Mouse (Mus musculus) hindbrain, embryonic 12.5 days (tissue): ENCODE measurements at regions not wholly inside any gene's neighbourhood (a gene's known extent, or its start where the extent isn't known, plus 50 kb on each side); places are given as distances from the start of the nearest gene placed in this dataset.

Source experiments
- ATAC-seq: fragments of 200-750 bp; cut with Nextera tagmentation; 2 replicates; pipeline ENCODE4 v1.8.0; 2017; ENCODE audit warnings: moderate TSS enrichment; ENCODE audit not compliant: low FRiP score
- H3K27ac ChIP-seq: fragments of 300-500 bp; sonication (generic); 2 replicates; pipeline ENCODE4 v1.5.1; 2016; ENCODE audit warnings: mild to moderate bottlenecking
- H3K27me3 ChIP-seq: fragments of 300-500 bp; sonication (generic); 2 replicates; pipeline ENCODE4 v1.6.1; 2016; ENCODE audit warnings: mild to moderate bottlenecking
- H3K36me3 ChIP-seq: fragments of 300-500 bp; sonication (generic); 2 replicates; pipeline ENCODE4 v1.6.1; 2016; ENCODE audit warnings: mild to moderate bottlenecking
- H3K4me1 ChIP-seq: fragments of 300-500 bp; sonication (generic); 2 replicates; pipeline ENCODE4 v1.6.1; 2016
- H3K4me2 ChIP-seq: fragments of 300-500 bp; sonication (generic); replicated peaks from 2 replicates; pipeline ENCODE4 v1.6.1; 2016; ENCODE audit warnings: mild to moderate bottlenecking
- H3K4me3 ChIP-seq: fragments of 300-500 bp; sonication (generic); 2 replicates; pipeline ENCODE4 v1.5.1; 2016; ENCODE audit warnings: mild to moderate bottlenecking
- H3K9ac ChIP-seq: fragments of 300-500 bp; sonication (generic); 2 replicates; pipeline ENCODE4 v1.6.1; 2016; ENCODE audit warnings: mild to moderate bottlenecking, moderate library complexity
- H3K9me3 ChIP-seq: fragments of 300-500 bp; sonication (generic); replicated peaks from 2 replicates; pipeline ENCODE4 v1.6.1; 2016; ENCODE audit warnings: mild to moderate bottlenecking
- WGBS: fragments of 180-500 bp; shearing (Covaris S2); methylation state at CpG from one replicate; pipeline ENCODE4 v1.1.7; 2016; 5-methylcytosine and 5-hydroxymethylcytosine counted together

GRCm38 (mm10) chr12:39822671-39823070 lies 215.2 kb downstream of the Arl4a start:
- no peak for ATAC-seq

GRCm38 (mm10) chr12:39801536-39801935 lies 236.3 kb downstream of the Arl4a start:
- ATAC-seq = no peak
- H3K9me3 ChIP-seq = no peaks in the 10 kb centered on the region
- H3K27ac ChIP-seq = no peak overlapping the region
- no peak overlapping the region for H3K4me3 ChIP-seq
- no peaks in the 10 kb centered on the region for H3K36me3 ChIP-seq
- H3K27me3 ChIP-seq = no peaks in the 10 kb centered on the region
- 0 out of 2 replicates have a peak, but pooled peaks cover 3% of the 10 kb centered on the region for H3K4me1 ChIP-seq
- WGBS = 57% methylated on average over 4 of the region's 4 CpGs
- no peak overlapping the region for H3K4me2 ChIP-seq
- H3K9ac ChIP-seq = no peak overlapping the region

More at GRCm38 (mm10) chr12:39822671-39823070, 215.2 kb downstream of the Arl4a start:
- Histone ChIP-seq H3K27ac (no peak overlapping the region), H3K9me3 (no peaks in the 10 kb centered on the region), H3K4me3 (no peak overlapping the region), H3K27me3 (no peaks in the 10 kb centered on the region), H3K4me2 (no peak overlapping the region), H3K4me1 (no peaks in the 10 kb centered on the region), H3K36me3 (no peaks in the 10 kb centered on the region), H3K9ac (no peak overlapping the region)
- WGBS = 72% methylated on average over 3 of the region's 3 CpGs

- Histone ChIP-seq H3K9me3 (no peaks in the 10 kb centered on the region), H3K27ac (no peak overlapping the region), H3K4me2 (no peak overlapping the region), H3K27me3 (no peaks in the 10 kb centered on the region), H3K9ac (no peak overlapping the region), H3K36me3 (no peaks in the 10 kb centered on the region), H3K4me1 (0 out of 2 replicates have a peak, but pooled peaks cover 3% of the 10 kb centered on the region), H3K4me3 (no peak overlapping the region)
- WGBS = 87% methylated on average over 2 of the region's 2 CpGs
- ATAC-seq = no peak
These were observed 240.0 kb downstream of the Arl4a start for GRCm38 (mm10) chr12:39797843-39798242.

GRCm38 (mm10) chr12:39796939-39797338 lies 240.9 kb downstream of the Arl4a start:
- Histone ChIP-seq H3K4me3 (no peak overlapping the region), H3K4me1 (0 out of 2 replicates have a peak, but pooled peaks cover 3% of the 10 kb centered on the region), H3K27me3 (no peaks in the 10 kb centered on the region), H3K4me2 (no peak overlapping the region), H3K36me3 (no peaks in the 10 kb centered on the region), H3K9ac (no peak overlapping the region), H3K27ac (no peak overlapping the region), H3K9me3 (no peaks in the 10 kb centered on the region)
- peak; percentile 50; the same call in 1 of the 2 replicates for ATAC-seq
- WGBS = 73% methylated on average over 3 of the region's 3 CpGs

GRCm38 (mm10) chr12:39785026-39785425 lies 252.8 kb downstream of the Arl4a start:
- no peak overlapping the region for H3K27ac ChIP-seq
- H3K36me3 ChIP-seq = no peaks in the 10 kb centered on the region
- no peak overlapping the region for H3K4me2 ChIP-seq
- no peaks in the 10 kb centered on the region for H3K4me1 ChIP-seq
- 92% methylated on average over 3 of the region's 3 CpGs for whole genome bisulfite sequencing
- H3K27me3 ChIP-seq = no peaks in the 10 kb centered on the region
- no peaks in the 10 kb centered on the region for H3K9me3 ChIP-seq
- no peak overlapping the region for H3K9ac ChIP-seq
- ATAC-seq = no peak
- H3K4me3 ChIP-seq = no peak overlapping the region

GRCm38 (mm10) chr12:39784532-39784931 lies 253.3 kb downstream of the Arl4a start:
- ATAC-seq = no peak
- WGBS = 82% methylated on average over 3 of the region's 3 CpGs

GRCm38 (mm10) chr12:39776173-39776572 lies 261.7 kb downstream of the Arl4a start:
- Histone ChIP-seq H3K27me3 (no peaks in the 10 kb centered on the region), H3K9ac (no peak overlapping the region), H3K4me2 (no peak overlapping the region), H3K36me3 (no peaks in the 10 kb centered on the region), H3K4me1 (no peaks in the 10 kb centered on the region), H3K4me3 (no peak overlapping the region), H3K9me3 (no peaks in the 10 kb centered on the region), H3K27ac (no peak overlapping the region)
- ATAC-seq = no peak
- WGBS = 94% methylated on average over 3 of the region's 3 CpGs

More at GRCm38 (mm10) chr12:39784532-39784931, 253.3 kb downstream of the Arl4a start:
- Histone ChIP-seq H3K9ac (no peak overlapping the region), H3K27ac (no peak overlapping the region), H3K36me3 (no peaks in the 10 kb centered on the region), H3K27me3 (no peaks in the 10 kb centered on the region), H3K4me2 (no peak overlapping the region), H3K4me1 (no peaks in the 10 kb centered on the region), H3K9me3 (no peaks in the 10 kb centered on the region), H3K4me3 (no peak overlapping the region)

- no peaks in the 10 kb centered on the region for H3K9me3 ChIP-seq
- no peaks in the 10 kb centered on the region for H3K36me3 ChIP-seq
- no peaks in the 10 kb centered on the region for H3K27me3 ChIP-seq
- ATAC-seq = no peak
- WGBS = 90% methylated on average over 11 of the region's 11 CpGs
- no peak overlapping the region for H3K4me2 ChIP-seq
- no peaks in the 10 kb centered on the region for H3K4me1 ChIP-seq
- no peak overlapping the region for H3K9ac ChIP-seq
- no peak overlapping the region for H3K4me3 ChIP-seq
- no peak overlapping the region for H3K27ac ChIP-seq
These were observed 270.8 kb downstream of the Arl4a start for GRCm38 (mm10) chr12:39766988-39767387.

GRCm38 (mm10) chr12:39763529-39763928 lies 274.3 kb downstream of the Arl4a start:
- Histone ChIP-seq H3K4me1 (no peaks in the 10 kb centered on the region), H3K4me3 (no peak overlapping the region), H3K9ac (no peak overlapping the region), H3K9me3 (no peaks in the 10 kb centered on the region), H3K36me3 (no peaks in the 10 kb centered on the region), H3K27me3 (no peaks in the 10 kb centered on the region), H3K27ac (no peak overlapping the region), H3K4me2 (no peak overlapping the region)
- ATAC-seq = no peak
- 84% methylated on average over 3 of the region's 3 CpGs for WGBS

- 69% methylated on average over 5 of the region's 5 CpGs for WGBS
These were observed 275.9 kb downstream of the Arl4a start for GRCm38 (mm10) chr12:39761946-39762345.

GRCm38 (mm10) chr12:39761326-39761725 lies 276.5 kb downstream of the Arl4a start:
- Histone ChIP-seq H3K9me3 (no peaks in the 10 kb centered on the region), H3K27ac (no peak overlapping the region), H3K4me3 (no peak overlapping the region), H3K4me1 (no peaks in the 10 kb centered on the region), H3K4me2 (no peak overlapping the region), H3K9ac (no peak overlapping the region), H3K36me3 (no peaks in the 10 kb centered on the region), H3K27me3 (no peaks in the 10 kb centered on the region)
- ATAC-seq = no peak
- WGBS = 56% methylated on average over 1 of the region's 1 CpGs

More at GRCm38 (mm10) chr12:39761946-39762345, 275.9 kb downstream of the Arl4a start:
- ATAC-seq = no peak
- no peak overlapping the region for H3K9ac ChIP-seq
- H3K36me3 ChIP-seq = no peaks in the 10 kb centered on the region
- H3K4me2 ChIP-seq = no peak overlapping the region
- H3K27ac ChIP-seq = no peak overlapping the region
- H3K4me1 ChIP-seq = no peaks in the 10 kb centered on the region
- no peaks in the 10 kb centered on the region for H3K27me3 ChIP-seq
- no peaks in the 10 kb centered on the region for H3K9me3 ChIP-seq
- H3K4me3 ChIP-seq = no peak overlapping the region

- H3K27me3 ChIP-seq = no peaks in the 10 kb centered on the region
- ATAC-seq = no peak
- H3K9ac ChIP-seq = no peak overlapping the region
- H3K4me1 ChIP-seq = no peaks in the 10 kb centered on the region
- H3K9me3 ChIP-seq = no peaks in the 10 kb centered on the region
- no peak overlapping the region for H3K4me2 ChIP-seq
- no peak overlapping the region for H3K27ac ChIP-seq
- no peak overlapping the region for H3K4me3 ChIP-seq
- no peaks in the 10 kb centered on the region for H3K36me3 ChIP-seq
These were observed 279.9 kb downstream of the Arl4a start for GRCm38 (mm10) chr12:39757975-39758374.

- H3K4me2 ChIP-seq = no peak overlapping the region
- H3K36me3 ChIP-seq = no peaks in the 10 kb centered on the region
- no peak for ATAC-seq
- H3K9me3 ChIP-seq = no peaks in the 10 kb centered on the region
- no peaks in the 10 kb centered on the region for H3K4me1 ChIP-seq
- no peaks in the 10 kb centered on the region for H3K27me3 ChIP-seq
- no peak overlapping the region for H3K27ac ChIP-seq
- 94% methylated on average over 5 of the region's 5 CpGs for WGBS
- no peak overlapping the region for H3K9ac ChIP-seq
- no peak overlapping the region for H3K4me3 ChIP-seq
These were observed 286.0 kb downstream of the Arl4a start for GRCm38 (mm10) chr12:39751850-39752249.
